Mouse (Mus musculus): Measurements from ENCODE around the gene Crocc. TPM values are rescaled to one million over a fixed set of nuclear protein-coding genes. Genes with fewer than 3 reads are reported as not detected.
A peak's percentile ranks its signal among the peaks of the same experiment; 100 is the strongest.

Gene Crocc
- polyA plus RNA-seq, 1 experiment from 2014 or later, result 7.0 TPM

DNA sequence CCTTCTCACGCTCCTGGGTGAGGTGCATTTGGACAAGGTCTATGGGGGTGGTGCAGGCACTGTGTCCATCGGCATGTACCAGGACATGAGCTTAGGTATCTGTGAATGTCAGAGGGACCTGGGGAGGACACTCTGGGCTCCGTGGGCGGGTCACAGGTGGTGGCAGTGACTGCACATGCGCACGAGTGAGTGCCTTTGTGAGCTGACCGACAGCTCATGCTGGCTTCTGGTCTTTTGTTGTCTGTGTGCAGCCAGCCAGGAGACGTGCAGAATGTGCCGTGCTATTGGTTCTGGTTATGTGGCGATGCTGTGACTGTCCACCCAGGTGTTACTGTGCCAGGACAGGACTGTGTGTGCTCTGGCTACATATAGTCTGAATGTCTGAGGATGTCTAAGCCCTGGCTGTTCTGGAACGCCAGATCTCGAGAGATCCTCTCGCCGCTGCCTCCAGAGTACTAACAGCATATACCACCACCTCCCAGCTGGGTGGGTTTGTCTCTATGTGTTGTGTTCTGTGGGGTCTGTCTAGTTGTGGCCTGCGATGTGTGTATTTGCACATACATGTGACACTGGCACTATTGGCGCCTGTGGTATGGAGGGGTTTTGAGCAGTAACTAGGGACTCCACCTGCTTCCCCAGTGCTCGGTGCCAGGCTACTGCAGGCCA, 11.4 kb downstream of the Crocc start:
- Histone ChIP-seq H3K4me3 (replicated peaks) (no peak overlapping the region), H3K27me3 (no peaks in the 10 kb centered on the region), H3K9me3 (replicated peaks) (no peaks in the 10 kb centered on the region), H3K4me1 (peaks cover 20% of the 10 kb centered on the region), H3K4me2 (replicated peaks) (no peak overlapping the region), H3K27ac (replicated peaks) (no peak overlapping the region), H3K36me3 (peaks cover 13% of the 10 kb centered on the region), H3K9ac (no peak overlapping the region)
- 83% methylated on average over 17 of the region's 17 CpGs for WGBS
- no peak for ATAC-seq (ENCODE audit: insufficient number of reproducible peaks, low FRiP score, low TSS enrichment, low read depth)

- Histone ChIP-seq H3K27me3 (no peaks in the 10 kb centered on the region), H3K9ac (no peak overlapping the region), H3K4me2 (replicated peaks) (no peak overlapping the region), H3K9me3 (replicated peaks) (no peaks in the 10 kb centered on the region), H3K4me1 (peaks cover 13% of the 10 kb centered on the region), H3K4me3 (replicated peaks) (no peak overlapping the region), H3K36me3 (peaks cover 24% of the 10 kb centered on the region), H3K27ac (replicated peaks) (peak overlapping the region; percentile 74)
- peak; percentile 66 for ATAC-seq (ENCODE audit: insufficient number of reproducible peaks, low FRiP score, low TSS enrichment, low read depth)
- 11% methylated on average over 8 of the region's 8 CpGs for WGBS
Measured at GRCm38 (mm10) chr4:141044816-141045215, 15.5 kb downstream of the Crocc start.

GRCm38 (mm10) chr4:141041117-141041516, 19.2 kb downstream of the Crocc start:
- H3K9me3 ChIP-seq (replicated peaks), result no peaks in the 10 kb centered on the region
- H3K4me2 ChIP-seq (replicated peaks), result no peak overlapping the region
- H3K4me3 ChIP-seq (replicated peaks), result no peak overlapping the region
- ATAC-seq (ENCODE audit: insufficient number of reproducible peaks, low FRiP score, low TSS enrichment, low read depth), result no peak
- no peak overlapping the region for H3K27ac ChIP-seq (replicated peaks)
- 53% methylated on average over 12 of the region's 12 CpGs for WGBS
- peaks cover 31% of the 10 kb centered on the region for H3K36me3 ChIP-seq
- H3K9ac ChIP-seq, result no peak overlapping the region
- no peaks in the 10 kb centered on the region for H3K27me3 ChIP-seq
- peaks cover 13% of the 10 kb centered on the region for H3K4me1 ChIP-seq

DNA sequence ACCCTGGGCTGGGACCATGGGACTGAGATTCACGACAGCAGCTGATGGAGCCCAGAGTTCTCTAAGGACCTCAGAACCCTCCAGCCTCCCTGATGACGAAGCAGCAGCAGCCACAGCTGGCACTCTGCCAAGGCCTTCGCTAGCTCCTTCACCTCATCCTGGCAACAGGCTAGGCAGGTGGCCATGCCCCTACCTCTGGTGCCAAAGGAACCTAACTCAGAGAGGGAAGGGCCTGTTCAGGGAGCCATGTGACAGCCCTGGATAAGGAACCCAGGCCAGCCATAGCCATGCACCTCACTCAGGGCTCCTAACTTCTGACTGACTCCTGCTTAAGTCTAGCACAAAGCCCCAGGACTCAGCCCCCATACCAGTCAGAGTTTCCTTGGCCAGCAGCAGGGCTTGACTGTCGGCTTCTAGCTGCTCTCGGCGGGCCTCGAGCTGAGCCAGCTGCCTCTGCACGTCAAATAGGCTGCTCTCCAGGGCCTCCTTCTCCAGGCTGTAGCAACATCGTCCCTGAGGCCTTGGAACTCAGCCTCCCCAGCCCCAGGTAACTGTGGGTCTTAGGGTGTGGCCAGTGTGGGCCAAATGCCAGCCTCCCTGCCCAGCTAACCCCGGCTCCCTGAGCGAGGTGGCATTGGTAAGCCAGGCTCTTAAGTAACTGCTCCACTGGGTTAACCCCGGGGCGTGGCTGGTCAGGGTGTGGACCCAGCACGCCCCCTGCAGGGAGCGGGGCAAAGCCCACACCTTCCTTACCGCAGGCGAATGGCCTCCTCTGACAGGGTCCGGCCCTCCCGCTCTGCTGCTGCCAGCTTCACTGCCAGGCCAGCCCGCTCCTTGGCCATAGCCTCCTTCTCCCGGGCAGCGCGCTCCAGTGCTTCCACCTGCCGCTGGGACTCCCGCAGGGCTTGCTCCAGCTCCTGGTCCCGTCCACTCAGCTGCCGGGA, 26.5 kb downstream of the Crocc start:
- no peak overlapping the region for H3K9ac ChIP-seq
- H3K27ac ChIP-seq (replicated peaks), result peak overlapping the region; percentile 41; the same call in 1 of the 2 replicates
- no peaks in the 10 kb centered on the region for H3K27me3 ChIP-seq
- H3K9me3 ChIP-seq (replicated peaks), result no peaks in the 10 kb centered on the region
- no peak overlapping the region for H3K4me2 ChIP-seq (replicated peaks)
- H3K4me3 ChIP-seq (replicated peaks), result no peak overlapping the region
- peaks cover 51% of the 10 kb centered on the region for H3K36me3 ChIP-seq
- WGBS, result 73% methylated on average over 27 of the region's 27 CpGs
- peaks cover 29% of the 10 kb centered on the region for H3K4me1 ChIP-seq
- no peak for ATAC-seq (ENCODE audit: insufficient number of reproducible peaks, low FRiP score, low TSS enrichment, low read depth)

GRCm38 (mm10) chr4:141031733-141032132, 28.6 kb downstream of the Crocc start:
- H3K27ac ChIP-seq (replicated peaks), result 0 out of 2 replicates have a peak overlapping the region, but pooled peaks have one; percentile 34
- peaks cover 40% of the 10 kb centered on the region for H3K36me3 ChIP-seq
- no peaks in the 10 kb centered on the region for H3K27me3 ChIP-seq
- H3K9me3 ChIP-seq (replicated peaks), result no peaks in the 10 kb centered on the region
- no peak overlapping the region for H3K9ac ChIP-seq
- H3K4me3 ChIP-seq (replicated peaks), result no peak overlapping the region
- WGBS, result 13% methylated on average over 6 of the region's 6 CpGs
- peaks cover 29% of the 10 kb centered on the region for H3K4me1 ChIP-seq
- H3K4me2 ChIP-seq (replicated peaks), result no peak overlapping the region
- ATAC-seq (ENCODE audit: insufficient number of reproducible peaks, low FRiP score, low TSS enrichment, low read depth), result peak; percentile 68; the same call in 1 of the 2 replicates

- peaks cover 29% of the 10 kb centered on the region for H3K4me1 ChIP-seq
- WGBS, result 80% methylated on average over 18 of the region's 18 CpGs
- H3K9me3 ChIP-seq (replicated peaks), result no peaks in the 10 kb centered on the region
- H3K9ac ChIP-seq, result no peak overlapping the region
- no peak for ATAC-seq (ENCODE audit: insufficient number of reproducible peaks, low FRiP score, low TSS enrichment, low read depth)
- H3K27me3 ChIP-seq, result no peaks in the 10 kb centered on the region
- no peak overlapping the region for H3K4me3 ChIP-seq (replicated peaks)
- no peak overlapping the region for H3K27ac ChIP-seq (replicated peaks)
- no peak overlapping the region for H3K4me2 ChIP-seq (replicated peaks)
- H3K36me3 ChIP-seq, result peaks cover 40% of the 10 kb centered on the region
Measured at GRCm38 (mm10) chr4:141030541-141031206, 29.7 kb downstream of the Crocc start.

- H3K4me2 ChIP-seq (replicated peaks), result no peak overlapping the region
- no peak overlapping the region for H3K9ac ChIP-seq
- H3K9me3 ChIP-seq (replicated peaks), result no peaks in the 10 kb centered on the region
- WGBS, result 79% methylated on average over 27 of the region's 27 CpGs
- no peak for ATAC-seq (ENCODE audit: insufficient number of reproducible peaks, low FRiP score, low TSS enrichment, low read depth)
- H3K4me1 ChIP-seq, result peaks cover 38% of the 10 kb centered on the region
- 0 out of 2 replicates have a peak overlapping the region, but pooled peaks have one; percentile 71 for H3K27ac ChIP-seq (replicated peaks)
- H3K27me3 ChIP-seq, result no peaks in the 10 kb centered on the region
- H3K36me3 ChIP-seq, result peaks cover 16% of the 10 kb centered on the region
- no peak overlapping the region for H3K4me3 ChIP-seq (replicated peaks)
Measured at GRCm38 (mm10) chr4:141024992-141025391, 35.4 kb downstream of the Crocc start.

- Histone ChIP-seq H3K4me3 (replicated peaks) (no peak overlapping the region), H3K4me2 (replicated peaks) (no peak overlapping the region), H3K27me3 (no peaks in the 10 kb centered on the region), H3K9me3 (replicated peaks) (no peaks in the 10 kb centered on the region), H3K36me3 (peaks cover 8% of the 10 kb centered on the region), H3K27ac (replicated peaks) (peak overlapping the region; percentile 71), H3K9ac (no peak overlapping the region), H3K4me1 (peaks cover 48% of the 10 kb centered on the region)
- ATAC-seq (ENCODE audit: insufficient number of reproducible peaks, low FRiP score, low TSS enrichment, low read depth), result no peak
- 45% methylated on average over 9 of the region's 9 CpGs for WGBS
Measured at GRCm38 (mm10) chr4:141024052-141024451, 36.3 kb downstream of the Crocc start.

GRCm38 (mm10) chr4:141021614-141021929, 38.8 kb downstream of the Crocc start:
- peak overlapping the region; percentile 85 for H3K27ac ChIP-seq (replicated peaks)
- WGBS, result 32% methylated on average over 11 of the region's 11 CpGs
- H3K4me1 ChIP-seq, result peaks cover 68% of the 10 kb centered on the region
- no peak overlapping the region for H3K9ac ChIP-seq
- H3K27me3 ChIP-seq, result no peaks in the 10 kb centered on the region
- H3K4me2 ChIP-seq (replicated peaks), result 0 out of 2 replicates have a peak overlapping the region, but pooled peaks have one; percentile 18
- ATAC-seq (ENCODE audit: insufficient number of reproducible peaks, low FRiP score, low TSS enrichment, low read depth), result 0 out of 2 replicates have a peak, but pooled peaks have one; percentile 0
- H3K9me3 ChIP-seq (replicated peaks), result no peaks in the 10 kb centered on the region
- H3K4me3 ChIP-seq (replicated peaks), result no peak overlapping the region
- H3K36me3 ChIP-seq, result peaks cover 8% of the 10 kb centered on the region; the same call in 1 of the 2 replicates

DNA sequence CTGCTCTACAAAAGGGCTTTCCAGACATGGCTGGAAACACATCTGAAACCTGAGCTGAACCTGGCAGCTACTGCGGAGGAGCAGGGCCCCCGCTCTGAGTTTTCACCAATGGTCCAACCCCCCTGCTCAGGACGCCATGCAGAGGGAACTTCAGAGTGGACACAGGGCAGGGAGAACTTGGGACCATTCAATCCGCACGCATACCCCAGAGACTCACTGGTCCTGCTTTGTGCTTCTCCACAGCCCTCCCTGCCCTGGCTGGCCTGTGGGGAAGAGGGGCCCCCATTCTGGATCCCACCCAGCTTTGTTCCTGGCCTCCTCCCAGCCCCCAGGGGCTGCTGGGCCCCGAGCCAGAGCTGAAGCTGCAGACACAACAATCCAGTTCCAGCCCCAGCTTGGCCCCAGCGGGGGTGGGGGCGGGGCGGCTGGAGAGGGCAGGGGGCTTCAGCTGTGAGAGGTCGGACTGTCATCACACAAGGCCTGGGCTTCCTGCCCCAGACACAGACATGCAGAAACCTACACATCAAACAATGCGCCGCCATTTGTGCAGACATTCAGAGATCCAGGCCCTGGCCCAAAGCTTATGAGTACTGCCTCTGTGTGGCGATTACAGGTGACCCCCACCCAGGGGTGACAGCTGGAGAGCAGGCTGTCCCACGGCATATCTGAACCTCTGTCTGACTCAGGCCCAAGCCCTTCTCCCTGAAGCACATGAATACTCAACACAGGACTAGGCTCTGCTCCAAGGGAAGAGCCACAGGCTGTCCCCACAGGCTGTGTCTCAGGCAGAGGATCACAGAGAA, 39.3 kb downstream of the Crocc start:
- Histone ChIP-seq H3K4me1 (peaks cover 73% of the 10 kb centered on the region), H3K4me3 (replicated peaks) (no peak overlapping the region), H3K27me3 (no peaks in the 10 kb centered on the region), H3K4me2 (replicated peaks) (peak overlapping the region; percentile 18), H3K36me3 (peaks cover 11% of the 10 kb centered on the region; the same call in 1 of the 2 replicates), H3K9me3 (replicated peaks) (no peaks in the 10 kb centered on the region), H3K9ac (no peak overlapping the region), H3K27ac (replicated peaks) (peak overlapping the region; percentile 85)
- 9% methylated on average over 14 of the region's 14 CpGs for WGBS
- peak; percentile 72 for ATAC-seq (ENCODE audit: insufficient number of reproducible peaks, low FRiP score, low TSS enrichment, low read depth)

Data from embryonic facial prominence, embryonic 15.5 days (tissue).